Mouse (Mus musculus): ENCODE measurements at regions not wholly inside any gene's neighbourhood (a gene's known extent, or its start where the extent isn't known, plus 50 kb on each side); places are given as distances from the start of the nearest gene placed in this dataset.

GRCm38 (mm10) chr2:103872277-103872636 is 74.8 kb upstream of the Caprin1 start:
- no peaks in the 10 kb centered on the region for H3K79me3 ChIP-seq (ENCODE audit: low read depth)
- H3K79me2 ChIP-seq (ENCODE audit: control insufficient read depth, insufficient read depth) = no peaks in the 10 kb centered on the region
- no peak overlapping the region for H3K4me3 ChIP-seq (ENCODE audit: insufficient read depth, poor library complexity, severe bottlenecking)
- H3K36me3 ChIP-seq (ENCODE audit: control insufficient read depth, insufficient read depth) = no peaks in the 10 kb centered on the region
- H3ac ChIP-seq (ENCODE audit: control insufficient read depth, insufficient read length, low read depth) = no peak overlapping the region
- no peak for TF ChIP-seq MYOD1 (IDR thresholded peaks at IDR 0.05; ENCODE audit: control insufficient read depth, insufficient read length, low read depth)
- no peak for TF ChIP-seq MAX (IDR thresholded peaks at IDR 0.05)
- no peak for TF ChIP-seq USF1 (IDR thresholded peaks at IDR 0.05; ENCODE audit: low read depth)
- TF ChIP-seq FOSL1 (IDR thresholded peaks at IDR 0.05; ENCODE audit: insufficient read depth, low read length, poor library complexity, severe bottlenecking) = no peak
- TF ChIP-seq CTCF (IDR thresholded peaks at IDR 0.05; ENCODE audit: control insufficient read depth, insufficient read depth, insufficient read length) = no peak
- TF ChIP-seq CEBPB (IDR thresholded peaks at IDR 0.05; ENCODE audit: low read depth) = no peak
- no peak for TF ChIP-seq MYOG (IDR thresholded peaks at IDR 0.05; ENCODE audit: control insufficient read depth, extremely low read depth, insufficient read length)
- H3K27me3 ChIP-seq (ENCODE audit: control insufficient read depth, insufficient read depth, insufficient read length) = peaks cover 29% of the 10 kb centered on the region

DNA sequence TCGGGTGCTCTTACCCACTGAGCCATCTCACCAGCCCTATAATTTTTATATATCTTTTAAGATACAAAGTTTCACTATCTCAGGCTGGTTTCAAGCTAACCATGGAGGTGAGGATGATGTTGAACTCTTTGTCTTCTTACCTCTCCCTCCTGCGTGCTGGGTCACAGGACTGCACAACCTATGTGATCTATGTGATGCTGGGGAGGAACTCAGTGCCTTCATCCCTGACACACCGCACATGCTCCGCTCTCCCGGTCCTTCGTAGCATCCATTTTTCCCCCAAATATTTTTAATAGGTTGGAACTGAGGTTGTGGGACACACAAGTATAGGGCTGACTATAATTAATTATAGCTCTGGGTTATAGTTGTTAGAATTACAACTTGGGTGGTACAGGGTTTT is 75.9 kb upstream of the Caprin1 start:
- H3ac ChIP-seq (ENCODE audit: control insufficient read depth, insufficient read length, low read depth) = no peak overlapping the region
- no peak for TF ChIP-seq CEBPB (IDR thresholded peaks at IDR 0.05; ENCODE audit: low read depth)
- TF ChIP-seq CTCF (IDR thresholded peaks at IDR 0.05; ENCODE audit: control insufficient read depth, insufficient read depth, insufficient read length) = no peak
- no peak for TF ChIP-seq MYOG (IDR thresholded peaks at IDR 0.05; ENCODE audit: control insufficient read depth, extremely low read depth, insufficient read length)
- no peak for TF ChIP-seq MAX (IDR thresholded peaks at IDR 0.05)
- TF ChIP-seq USF1 (IDR thresholded peaks at IDR 0.05; ENCODE audit: low read depth) = no peak
- no peak for TF ChIP-seq MYOD1 (IDR thresholded peaks at IDR 0.05; ENCODE audit: control insufficient read depth, insufficient read length, low read depth)
- TF ChIP-seq FOSL1 (IDR thresholded peaks at IDR 0.05; ENCODE audit: insufficient read depth, low read length, poor library complexity, severe bottlenecking) = no peak
- H3K79me3 ChIP-seq (ENCODE audit: low read depth) = no peaks in the 10 kb centered on the region
- no peaks in the 10 kb centered on the region for H3K79me2 ChIP-seq (ENCODE audit: control insufficient read depth, insufficient read depth)
- no peak overlapping the region for H3K4me3 ChIP-seq (ENCODE audit: insufficient read depth, poor library complexity, severe bottlenecking)
- H3K27me3 ChIP-seq (ENCODE audit: control insufficient read depth, insufficient read depth, insufficient read length) = peaks cover 29% of the 10 kb centered on the region
- no peaks in the 10 kb centered on the region for H3K36me3 ChIP-seq (ENCODE audit: control insufficient read depth, insufficient read depth)

GRCm38 (mm10) chr2:103874466-103874865 is 77.0 kb upstream of the Caprin1 start:
- no peaks in the 10 kb centered on the region for H3K79me2 ChIP-seq (ENCODE audit: control insufficient read depth, insufficient read depth)
- H3K36me3 ChIP-seq (ENCODE audit: control insufficient read depth, insufficient read depth) = no peaks in the 10 kb centered on the region
- H3K79me3 ChIP-seq (ENCODE audit: low read depth) = no peaks in the 10 kb centered on the region
- peaks cover 26% of the 10 kb centered on the region for H3K27me3 ChIP-seq (ENCODE audit: control insufficient read depth, insufficient read depth, insufficient read length)
- H3K4me3 ChIP-seq (ENCODE audit: insufficient read depth, poor library complexity, severe bottlenecking) = no peak overlapping the region
- TF ChIP-seq MAX (IDR thresholded peaks at IDR 0.05) = no peak
- TF ChIP-seq CEBPB (IDR thresholded peaks at IDR 0.05; ENCODE audit: low read depth) = no peak
- no peak for TF ChIP-seq CTCF (IDR thresholded peaks at IDR 0.05; ENCODE audit: control insufficient read depth, insufficient read depth, insufficient read length)
- TF ChIP-seq USF1 (IDR thresholded peaks at IDR 0.05; ENCODE audit: low read depth) = no peak
- no peak for TF ChIP-seq MYOG (IDR thresholded peaks at IDR 0.05; ENCODE audit: control insufficient read depth, extremely low read depth, insufficient read length)
- TF ChIP-seq MYOD1 (IDR thresholded peaks at IDR 0.05; ENCODE audit: control insufficient read depth, insufficient read length, low read depth) = no peak
- no peak for TF ChIP-seq FOSL1 (IDR thresholded peaks at IDR 0.05; ENCODE audit: insufficient read depth, low read length, poor library complexity, severe bottlenecking)
- H3ac ChIP-seq (ENCODE audit: control insufficient read depth, insufficient read length, low read depth) = no peak overlapping the region

DNA sequence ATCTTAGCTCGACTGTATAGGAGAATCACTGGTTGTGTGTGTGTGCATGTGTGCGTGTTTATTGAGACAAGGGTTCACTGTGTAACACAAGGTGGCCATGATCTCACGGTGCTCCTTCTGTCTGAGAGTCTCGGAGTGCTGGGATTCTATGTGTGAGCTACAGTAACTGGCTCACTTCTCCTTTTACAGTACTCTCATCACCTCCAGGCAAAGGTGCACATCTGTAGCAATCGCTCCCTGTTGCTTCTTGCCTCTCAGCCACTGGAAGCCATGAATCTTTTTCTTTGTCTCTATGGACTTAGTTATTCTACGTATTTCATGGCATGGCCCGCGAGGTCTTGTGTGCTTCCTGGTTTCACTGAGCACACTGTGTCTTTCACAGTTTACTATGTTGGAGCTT is 78.3 kb upstream of the Caprin1 start:
- H3K36me3 ChIP-seq (ENCODE audit: control insufficient read depth, insufficient read depth) = no peaks in the 10 kb centered on the region
- H3K79me2 ChIP-seq (ENCODE audit: control insufficient read depth, insufficient read depth) = no peaks in the 10 kb centered on the region
- no peaks in the 10 kb centered on the region for H3K79me3 ChIP-seq (ENCODE audit: low read depth)
- H3ac ChIP-seq (ENCODE audit: control insufficient read depth, insufficient read length, low read depth) = no peak overlapping the region
- TF ChIP-seq CEBPB (IDR thresholded peaks at IDR 0.05; ENCODE audit: low read depth) (no peak), MYOD1 (IDR thresholded peaks at IDR 0.05; ENCODE audit: control insufficient read depth, insufficient read length, low read depth) (no peak), MAX (IDR thresholded peaks at IDR 0.05) (no peak), FOSL1 (IDR thresholded peaks at IDR 0.05; ENCODE audit: insufficient read depth, low read length, poor library complexity, severe bottlenecking) (no peak), USF1 (IDR thresholded peaks at IDR 0.05; ENCODE audit: low read depth) (no peak), MYOG (IDR thresholded peaks at IDR 0.05; ENCODE audit: control insufficient read depth, extremely low read depth, insufficient read length) (no peak), CTCF (IDR thresholded peaks at IDR 0.05; ENCODE audit: control insufficient read depth, insufficient read depth, insufficient read length) (no peak)
- H3K4me3 ChIP-seq (ENCODE audit: insufficient read depth, poor library complexity, severe bottlenecking) = no peak overlapping the region
- H3K27me3 ChIP-seq (ENCODE audit: control insufficient read depth, insufficient read depth, insufficient read length) = peaks cover 26% of the 10 kb centered on the region

DNA sequence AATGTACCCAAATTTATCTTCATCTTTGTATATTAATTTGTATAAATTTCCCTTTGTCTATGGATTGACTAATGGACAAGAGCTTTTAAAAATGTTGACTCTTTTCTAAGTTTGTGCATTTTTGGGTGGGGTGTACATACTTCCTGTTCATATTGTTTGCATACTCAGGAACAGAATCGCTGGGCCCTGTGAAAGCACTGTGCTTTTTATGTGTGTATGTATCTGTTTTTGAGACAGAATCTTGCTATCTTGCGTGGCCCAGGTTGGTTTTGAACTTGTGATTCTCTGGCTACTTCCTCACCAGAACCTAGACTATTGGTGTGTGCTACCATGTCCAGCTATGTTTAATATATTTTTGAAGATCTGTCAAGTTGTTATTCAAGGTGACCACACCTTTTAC is 78.8 kb upstream of the Caprin1 start:
- no peaks in the 10 kb centered on the region for H3K79me2 ChIP-seq (ENCODE audit: control insufficient read depth, insufficient read depth)
- TF ChIP-seq FOSL1 (IDR thresholded peaks at IDR 0.05; ENCODE audit: insufficient read depth, low read length, poor library complexity, severe bottlenecking) = no peak
- TF ChIP-seq USF1 (IDR thresholded peaks at IDR 0.05; ENCODE audit: low read depth) = no peak
- TF ChIP-seq CEBPB (IDR thresholded peaks at IDR 0.05; ENCODE audit: low read depth) = no peak
- no peak for TF ChIP-seq CTCF (IDR thresholded peaks at IDR 0.05; ENCODE audit: control insufficient read depth, insufficient read depth, insufficient read length)
- TF ChIP-seq MYOD1 (IDR thresholded peaks at IDR 0.05; ENCODE audit: control insufficient read depth, insufficient read length, low read depth) = no peak
- no peak for TF ChIP-seq MAX (IDR thresholded peaks at IDR 0.05)
- no peak for TF ChIP-seq MYOG (IDR thresholded peaks at IDR 0.05; ENCODE audit: control insufficient read depth, extremely low read depth, insufficient read length)
- no peaks in the 10 kb centered on the region for H3K36me3 ChIP-seq (ENCODE audit: control insufficient read depth, insufficient read depth)
- H3K79me3 ChIP-seq (ENCODE audit: low read depth) = no peaks in the 10 kb centered on the region
- no peak overlapping the region for H3ac ChIP-seq (ENCODE audit: control insufficient read depth, insufficient read length, low read depth)
- H3K27me3 ChIP-seq (ENCODE audit: control insufficient read depth, insufficient read depth, insufficient read length) = peaks cover 28% of the 10 kb centered on the region
- H3K4me3 ChIP-seq (ENCODE audit: insufficient read depth, poor library complexity, severe bottlenecking) = no peak overlapping the region

All from C2C12 (cell line).